Mouse (Mus musculus) ES-Bruce4 (cell line): ENCODE results near the gene Acadsb. TPM values are rescaled to one million over a fixed set of nuclear protein-coding genes. Genes with fewer than 3 reads are reported as not detected.

ENCODE experiments used
- H3K27ac ChIP-seq: 2 replicates; pipeline ENCODE4 v1.5.1; 2012; ENCODE audit warnings: low read length, inconsistent platforms; ENCODE audit not compliant: insufficient read depth
- H3K27me3 ChIP-seq: 2 replicates; pipeline ENCODE4 v1.6.1; 2012; ENCODE audit warnings: mild to moderate bottlenecking, low read length, inconsistent platforms; ENCODE audit not compliant: control insufficient read depth, poor library complexity, insufficient read depth, severe bottlenecking
- H3K36me3 ChIP-seq: 2 replicates; pipeline ENCODE4 v1.6.1; 2012; ENCODE audit warnings: inconsistent platforms, mild to moderate bottlenecking, low read length, moderate library complexity; ENCODE audit not compliant: control insufficient read depth, poor library complexity, insufficient read depth, severe bottlenecking
- H3K4me1 ChIP-seq: one replicate; pipeline ENCODE4 v1.8.1; 2011; ENCODE audit warnings: low read length; ENCODE audit not compliant: control insufficient read depth, insufficient read depth
- H3K4me3 ChIP-seq: 2 replicates; pipeline ENCODE4 v1.5.1; 2011; ENCODE audit warnings: low read depth, mild to moderate bottlenecking, low read length
- H3K9ac ChIP-seq: 2 replicates; pipeline ENCODE4 v1.6.1; 2012; ENCODE audit warnings: low read depth, mild to moderate bottlenecking, inconsistent platforms; ENCODE audit not compliant: poor library complexity, severe bottlenecking
- H3K9me3 ChIP-seq: replicated peaks from 2 replicates; pipeline ENCODE4 v1.6.1; 2012; ENCODE audit warnings: mild to moderate bottlenecking, low read length, inconsistent platforms; ENCODE audit not compliant: control insufficient read depth, poor library complexity, insufficient read depth, severe bottlenecking
- CTCF ChIP-seq: IDR thresholded peaks from one replicate; pipeline ENCODE4 v1.8.1; 2011; ENCODE audit warnings: low read depth, low read length
- EP300 ChIP-seq: IDR thresholded peaks from 2 replicates; pipeline ENCODE4 v1.6.1; 2011; ENCODE audit warnings: low read depth, low read length; ENCODE audit not compliant: insufficient read depth
- POLR2A ChIP-seq: IDR thresholded peaks from one replicate; pipeline ENCODE4 v1.8.1; 2011; ENCODE audit warnings: low read length; ENCODE audit not compliant: insufficient read depth
- polyA plus RNA-seq: library from polyadenylated mRNA; stranded (reverse); fragments of >200 nt; gene quantifications from 2 replicates; pipeline ENCODE4 v1.2.4, GENCODE M21; 2011; ENCODE audit warnings: low read depth; ENCODE audit not compliant: missing spikeins, insufficient read depth, insufficient read length

The Acadsb gene
- polyA plus RNA-seq, 1 experiment: 38.3 TPM

DNA sequence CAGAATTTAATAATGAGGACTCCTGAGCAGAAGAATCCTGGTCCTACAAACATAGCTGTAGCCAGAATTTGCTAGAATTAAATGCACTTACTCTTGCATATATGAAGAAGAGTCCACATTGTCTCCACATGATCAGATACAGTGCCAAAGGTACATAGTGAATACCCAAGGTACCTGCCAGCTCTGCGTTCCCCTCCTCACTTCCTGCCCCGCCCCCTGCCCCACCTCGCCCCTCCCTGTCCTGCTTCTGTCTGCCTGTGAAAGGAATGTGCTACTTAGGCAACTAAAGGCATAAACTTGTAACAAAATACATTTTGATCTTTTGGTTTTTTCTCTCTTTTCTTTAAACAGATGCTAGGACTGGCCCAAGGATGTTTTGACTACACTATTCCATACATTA lies 26.6 kb downstream of the Acadsb start:
- no peak for TF ChIP-seq POLR2A
- TF ChIP-seq CTCF: no peak
- TF ChIP-seq EP300: no peak
- no peak overlapping the region for H3K4me3 ChIP-seq
- no peaks in the 10 kb centered on the region for H3K36me3 ChIP-seq
- no peak overlapping the region for H3K27ac ChIP-seq
- no peaks in the 10 kb centered on the region for H3K27me3 ChIP-seq
- H3K4me1 ChIP-seq: no peaks in the 10 kb centered on the region
- no peak overlapping the region for H3K9ac ChIP-seq
- no peaks in the 10 kb centered on the region for H3K9me3 ChIP-seq

DNA sequence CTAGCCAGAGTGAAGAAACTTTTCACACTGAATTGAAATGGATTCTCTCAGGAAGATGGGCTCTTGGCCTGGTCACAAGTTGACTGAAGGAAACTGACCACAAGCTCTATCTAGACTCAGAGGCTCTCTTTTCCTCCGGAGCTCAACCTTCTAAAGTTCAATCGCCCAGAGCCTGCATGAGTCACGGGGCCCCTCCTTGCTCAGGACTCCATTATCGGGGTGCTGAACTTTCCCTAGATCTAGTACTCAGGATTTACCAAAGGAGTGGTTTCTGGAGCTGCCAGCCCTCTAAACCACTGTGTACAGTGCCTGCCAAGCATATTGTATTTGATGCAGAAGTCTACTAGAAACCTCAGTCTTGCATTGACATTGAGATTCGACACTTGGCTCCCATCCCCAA lies 46.3 kb downstream of the Acadsb start:
- H3K36me3 ChIP-seq: no peaks in the 10 kb centered on the region
- no peak overlapping the region for H3K9ac ChIP-seq
- no peak for TF ChIP-seq POLR2A
- no peak for TF ChIP-seq CTCF
- no peak for TF ChIP-seq EP300
- no peaks in the 10 kb centered on the region for H3K4me1 ChIP-seq
- no peaks in the 10 kb centered on the region for H3K27me3 ChIP-seq
- H3K4me3 ChIP-seq: no peak overlapping the region
- no peaks in the 10 kb centered on the region for H3K9me3 ChIP-seq
- H3K27ac ChIP-seq: no peak overlapping the region

DNA sequence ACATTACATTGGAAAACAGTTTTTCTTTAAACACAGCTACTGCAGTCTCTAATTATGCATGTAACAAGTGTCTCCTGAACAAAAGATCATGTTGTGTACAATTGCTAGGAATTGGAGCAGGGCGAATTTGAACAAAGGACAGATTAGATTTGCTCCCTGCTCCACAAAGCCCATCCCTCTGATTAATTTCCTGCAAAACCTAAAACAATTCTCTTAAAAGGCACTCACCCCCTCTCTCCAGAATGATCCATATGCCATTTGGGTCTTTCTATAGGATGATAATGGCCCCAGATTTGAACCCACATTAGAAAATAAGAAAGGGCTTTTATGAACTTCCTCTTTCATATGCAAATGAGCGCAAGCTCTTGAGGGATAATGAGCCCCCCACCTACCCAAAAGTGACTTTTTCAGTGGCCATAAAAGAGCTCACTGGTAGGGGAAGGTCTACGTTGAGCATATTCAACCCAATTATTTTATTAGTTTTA lies 54.8 kb downstream of the Acadsb start:
- no peak overlapping the region for H3K4me3 ChIP-seq
- no peaks in the 10 kb centered on the region for H3K4me1 ChIP-seq

DNA sequence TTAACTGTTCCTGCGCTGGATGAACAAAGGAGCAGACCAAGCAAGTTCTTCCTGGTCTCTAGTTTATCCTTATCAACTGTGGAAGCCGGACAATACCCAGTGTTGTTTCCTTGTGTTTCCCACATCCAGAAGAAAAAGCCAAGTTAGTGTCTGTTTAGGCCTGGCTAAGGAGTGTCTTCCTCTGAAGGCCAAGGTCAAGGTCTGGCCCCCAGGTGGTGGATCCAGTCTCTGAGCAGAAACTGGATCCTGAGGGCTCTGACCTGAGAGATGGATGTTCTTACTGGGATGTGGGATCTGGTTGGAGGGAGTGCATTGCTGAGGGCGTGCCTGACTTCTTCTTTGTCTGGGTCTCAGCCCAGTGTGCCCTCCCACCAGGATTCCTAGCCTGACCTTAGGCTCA lies 55.3 kb downstream of the Acadsb start:
- H3K36me3 ChIP-seq: no peaks in the 10 kb centered on the region
- H3K27me3 ChIP-seq: no peaks in the 10 kb centered on the region
- H3K4me3 ChIP-seq: no peak overlapping the region
- TF ChIP-seq CTCF: no peak
- no peak for TF ChIP-seq POLR2A
- no peak for TF ChIP-seq EP300
- no peak overlapping the region for H3K27ac ChIP-seq
- H3K9ac ChIP-seq: no peak overlapping the region
- no peaks in the 10 kb centered on the region for H3K4me1 ChIP-seq
- H3K9me3 ChIP-seq: no peaks in the 10 kb centered on the region

More for the DNA sequence above, 54.8 kb downstream of the Acadsb start:
- no peaks in the 10 kb centered on the region for H3K27me3 ChIP-seq
- H3K9ac ChIP-seq: no peak overlapping the region
- H3K36me3 ChIP-seq: no peaks in the 10 kb centered on the region
- H3K27ac ChIP-seq: no peak overlapping the region
- H3K9me3 ChIP-seq: no peaks in the 10 kb centered on the region
- no peak for TF ChIP-seq EP300
- TF ChIP-seq POLR2A: no peak
- TF ChIP-seq CTCF: no peak

DNA sequence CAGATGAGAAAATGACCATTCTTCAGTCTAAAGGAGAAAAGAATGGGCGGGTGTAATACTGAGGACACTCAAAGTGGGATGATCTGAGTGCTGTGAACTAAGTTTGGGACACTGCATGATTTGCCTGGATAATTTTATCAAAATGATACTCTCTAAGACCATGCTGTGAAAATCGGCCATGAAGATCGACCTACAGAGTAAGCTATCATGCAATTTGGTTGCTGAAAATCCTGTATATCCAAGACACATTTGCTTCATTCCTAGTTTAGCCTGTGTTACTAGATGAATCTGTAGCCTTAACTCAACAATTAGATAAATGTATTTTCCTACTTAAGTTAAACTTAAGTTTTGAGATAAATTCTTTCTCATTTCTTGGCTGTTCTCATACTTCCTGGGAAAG lies 56.9 kb downstream of the Acadsb start:
- Histone ChIP-seq H3K4me3 (no peak overlapping the region), H3K4me1 (no peaks in the 10 kb centered on the region), H3K9me3 (no peaks in the 10 kb centered on the region), H3K27me3 (no peaks in the 10 kb centered on the region), H3K9ac (no peak overlapping the region), H3K27ac (no peak overlapping the region), H3K36me3 (no peaks in the 10 kb centered on the region)
- TF ChIP-seq CTCF: no peak
- TF ChIP-seq POLR2A: no peak
- TF ChIP-seq EP300: no peak

DNA sequence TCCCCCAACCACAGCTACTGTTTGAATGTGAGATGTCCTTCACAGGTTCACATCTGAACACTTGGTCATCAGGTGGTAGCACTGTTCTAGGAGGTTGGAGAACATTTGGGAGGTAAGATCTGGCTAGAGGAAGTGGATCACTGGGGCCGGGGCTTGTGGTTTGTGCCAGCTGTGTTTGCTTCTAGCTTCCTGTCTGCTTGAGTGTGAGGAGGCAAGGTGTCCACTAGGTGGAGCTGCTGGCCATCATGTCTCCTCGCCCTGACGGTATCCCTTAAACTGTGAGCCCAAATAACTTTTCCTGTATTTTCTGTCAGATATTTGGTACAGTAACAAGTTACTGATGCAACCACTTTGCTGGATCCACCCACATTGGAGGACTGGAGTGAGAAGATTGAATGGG lies 59.1 kb downstream of the Acadsb start:
- no peaks in the 10 kb centered on the region for H3K36me3 ChIP-seq
- no peaks in the 10 kb centered on the region for H3K27me3 ChIP-seq
- H3K4me1 ChIP-seq: no peaks in the 10 kb centered on the region
- H3K4me3 ChIP-seq: no peak overlapping the region
- H3K27ac ChIP-seq: no peak overlapping the region
- no peak overlapping the region for H3K9ac ChIP-seq
- no peaks in the 10 kb centered on the region for H3K9me3 ChIP-seq
- TF ChIP-seq CTCF (peak; percentile 88), POLR2A (no peak)
